Mouse (Mus musculus) E14TG2a.4 (cell line): ENCODE results near the gene Myo5a.

Experiments used
- CTCF ChIP-seq: conservative IDR thresholded peaks from 2 replicates; pipeline ENCODE4 v1.5.1; 2014; ENCODE audit warnings: low read length
- NANOG ChIP-seq: IDR thresholded peaks from 2 replicates; pipeline ENCODE4 v1.6.1; 2014; ENCODE audit warnings: borderline replicate concordance, low read length, mixed read lengths
- POU5F1 ChIP-seq: IDR thresholded peaks from 2 replicates; pipeline ENCODE4 v1.6.1; 2014; ENCODE audit warnings: low read length, borderline replicate concordance

DNA sequence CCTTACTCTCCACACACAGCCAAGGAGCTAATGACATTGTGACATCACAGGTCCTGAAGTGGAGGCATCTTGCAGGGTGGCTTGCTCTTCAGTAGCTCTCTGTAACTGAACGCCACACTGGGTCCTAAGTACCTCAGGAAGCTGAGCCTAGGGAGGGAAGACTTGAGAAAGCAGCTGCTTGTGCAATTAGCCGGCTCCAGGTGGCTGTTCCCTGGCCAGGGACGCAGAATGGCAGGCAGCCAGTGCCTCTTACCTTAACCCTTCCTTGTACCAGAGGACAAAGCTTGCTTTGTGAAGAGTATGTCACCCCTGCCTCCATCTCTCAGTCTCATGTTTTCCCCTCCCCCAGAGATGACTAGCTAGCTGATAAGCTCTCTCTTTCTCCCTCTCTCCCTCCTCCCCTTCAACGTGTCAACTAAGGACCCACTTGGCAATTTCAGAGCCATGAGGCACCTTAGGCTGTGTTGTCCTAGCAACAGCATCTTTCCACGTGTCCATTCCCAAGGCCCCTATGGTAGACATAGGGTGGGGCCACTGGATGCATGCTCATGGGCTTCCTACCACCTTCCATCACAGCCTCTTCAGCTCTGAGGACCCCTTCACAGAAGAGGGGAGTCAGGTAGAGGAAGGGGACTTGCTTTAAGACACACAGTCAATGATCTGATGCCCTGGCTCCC, 173.1 kb downstream of the Myo5a start:
- TF ChIP-seq CTCF (no peak), NANOG (no peak), POU5F1 (no peak)
